Mouse (Mus musculus): ENCODE measurements around the gene Sema5a. TPM values are rescaled to one million over a fixed set of nuclear protein-coding genes. Genes with fewer than 3 reads are reported as not detected.

The Sema5a gene
- total RNA-seq, 2 experiments from 2014 or later: 21.2 to 26.5 TPM

GRCm38 (mm10) chr15:32347315-32347714 lies 102.7 kb downstream of the Sema5a start:
- intact Hi-C loops (cut with DNase I): no loop called here

DNA sequence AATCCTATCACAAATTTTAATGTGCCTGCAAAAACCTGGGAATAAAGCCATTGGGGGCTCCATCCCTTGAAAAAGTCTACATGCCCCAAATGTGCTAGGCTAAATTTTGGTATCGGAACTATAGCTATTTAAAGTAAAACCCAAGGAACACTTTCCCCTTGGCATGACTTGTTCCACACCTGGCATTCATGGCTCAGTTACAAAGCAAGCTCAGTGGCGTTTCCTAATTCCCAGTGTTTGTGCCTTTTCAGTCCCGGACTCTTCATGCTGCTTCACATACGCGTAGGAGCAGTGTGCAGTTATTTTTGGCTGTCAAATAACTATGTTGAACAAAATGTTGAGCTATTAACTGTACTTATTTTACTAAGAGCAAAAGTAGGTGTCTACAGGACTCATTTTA lies 104.7 kb downstream of the Sema5a start:
- no peak for DNase-seq
- intact Hi-C loops (cut with DNase I): no loop called here

More at GRCm38 (mm10) chr15:32347315-32347714, 102.7 kb downstream of the Sema5a start:
- DNase-seq: no peak

GRCm38 (mm10) chr15:32352995-32353394 lies 108.4 kb downstream of the Sema5a start:
- intact Hi-C loops (cut with DNase I): no loop called here
- no peak for DNase-seq

- DNase-seq: no peak
- intact Hi-C loops (cut with DNase I): no loop called here
Observed at GRCm38 (mm10) chr15:32353513-32353912, 108.9 kb downstream of the Sema5a start.

DNA sequence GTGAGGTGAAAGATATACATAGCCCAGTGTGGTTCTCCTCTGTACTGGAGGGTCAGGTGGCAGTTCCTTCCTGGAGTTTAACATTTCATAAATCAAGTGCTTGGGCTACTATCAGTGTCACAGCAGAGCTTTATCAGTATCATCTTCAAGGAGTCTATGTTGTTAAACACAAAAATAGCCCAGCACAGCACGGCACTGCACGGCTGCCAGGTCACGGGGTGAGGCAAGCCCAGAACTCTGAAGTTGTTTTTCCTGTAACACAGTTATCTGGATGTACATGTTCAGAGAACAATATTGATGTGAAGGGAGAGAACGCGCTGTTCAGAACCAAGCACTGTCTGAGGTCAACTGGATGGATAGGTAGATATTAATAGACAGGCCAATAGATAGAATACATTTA lies 112.2 kb downstream of the Sema5a start:
- intact Hi-C loops (cut with DNase I): no loop called here
- no peak for DNase-seq

GRCm38 (mm10) chr15:32367841-32368240 lies 123.2 kb downstream of the Sema5a start:
- no peak for DNase-seq
- intact Hi-C loops (cut with DNase I): no loop called here

- intact Hi-C loops (cut with DNase I): no loop called here
- no peak for DNase-seq
Observed at GRCm38 (mm10) chr15:32370914-32371313, 126.3 kb downstream of the Sema5a start.

GRCm38 (mm10) chr15:32371385-32371784 lies 126.8 kb downstream of the Sema5a start:
- intact Hi-C loops (cut with DNase I): no loop called here
- DNase-seq: no peak

GRCm38 (mm10) chr15:32376326-32376725 lies 131.7 kb downstream of the Sema5a start:
- intact Hi-C loops (cut with DNase I): no loop called here

GRCm38 (mm10) chr15:32377781-32378180 lies 133.2 kb downstream of the Sema5a start:
- no peak for DNase-seq
- intact Hi-C loops (cut with DNase I): no loop called here

More at GRCm38 (mm10) chr15:32376326-32376725, 131.7 kb downstream of the Sema5a start:
- no peak for DNase-seq

- no peak for DNase-seq
- intact Hi-C loops (cut with DNase I): no loop called here
Observed at GRCm38 (mm10) chr15:32380311-32380710, 135.7 kb downstream of the Sema5a start.

DNA sequence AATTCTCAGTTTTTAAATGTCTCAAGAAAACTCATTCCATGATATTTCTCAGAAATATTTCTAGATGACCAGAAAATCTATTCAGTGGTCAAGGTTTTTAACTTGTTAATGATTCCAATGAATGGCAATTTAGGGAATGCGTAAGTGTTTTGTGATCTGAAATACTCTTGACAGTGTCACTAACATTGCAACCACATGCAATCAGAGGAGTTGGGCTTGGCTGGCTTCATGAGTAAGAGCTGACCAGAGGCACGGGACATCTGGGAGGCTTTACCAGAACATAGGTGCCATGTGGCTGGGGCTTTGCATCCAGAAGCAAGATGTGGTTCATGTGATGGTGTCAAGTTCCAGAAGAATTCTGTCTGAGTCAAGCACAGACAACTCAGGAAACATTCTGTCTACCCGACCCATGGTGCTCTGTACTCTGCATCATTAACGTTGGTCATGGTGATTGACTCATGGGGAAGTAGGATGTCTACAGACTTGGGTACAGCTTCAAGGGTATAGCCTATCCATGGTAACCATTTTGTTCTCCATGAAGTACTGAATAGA lies 138.4 kb downstream of the Sema5a start:
- intact Hi-C loops (cut with DNase I): no loop called here
- no peak for DNase-seq

DNA sequence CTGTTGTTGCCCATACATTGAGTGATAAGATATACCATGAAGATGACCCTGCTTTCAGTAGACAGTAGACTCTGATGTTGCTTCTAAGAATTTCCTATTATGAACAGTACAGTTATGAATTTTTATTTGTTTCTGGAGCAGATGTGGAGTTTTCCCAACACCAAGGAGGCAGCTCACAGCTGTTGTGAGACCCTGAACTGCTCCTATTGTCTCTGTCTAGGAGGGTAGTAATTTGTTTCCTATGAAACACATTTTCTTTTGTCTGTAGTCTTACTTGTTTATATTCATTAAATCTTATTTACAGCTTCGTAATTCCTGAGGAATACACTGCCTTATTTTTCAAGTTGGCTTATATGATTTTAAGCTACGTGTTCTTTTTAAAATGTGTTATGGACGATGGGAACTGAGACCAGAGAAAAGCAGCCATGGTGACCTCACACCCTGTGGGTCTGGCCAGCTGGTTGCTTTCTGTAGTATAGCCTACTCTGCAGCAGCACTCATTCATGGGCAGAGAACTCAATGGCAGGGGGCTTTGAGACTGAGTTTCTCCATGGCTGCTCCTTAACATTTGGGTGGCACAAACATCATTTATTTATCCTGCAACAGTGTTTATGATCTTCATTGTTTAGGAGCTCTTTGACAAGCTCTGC lies 151.8 kb downstream of the Sema5a start:
- DNase-seq: no peak
- intact Hi-C loops (cut with DNase I): no loop called here

DNA sequence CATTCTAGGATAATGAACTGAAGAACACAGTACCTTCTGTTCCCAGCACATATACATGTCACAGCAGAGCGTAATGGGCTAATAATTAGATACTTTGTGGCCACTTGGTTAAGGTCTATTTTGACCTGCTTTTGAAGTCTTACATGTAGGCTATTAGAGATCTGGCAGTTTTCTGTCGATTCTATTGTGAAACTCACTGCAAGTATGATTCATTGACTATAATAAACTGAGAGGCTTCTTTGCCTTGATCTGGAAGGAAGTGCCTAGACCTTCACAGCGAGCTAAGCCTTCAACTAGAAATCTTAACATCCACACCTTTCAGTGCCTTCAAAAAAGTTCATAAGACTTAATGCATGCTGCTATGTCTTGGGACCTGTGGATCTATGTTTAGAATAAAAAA lies 152.5 kb downstream of the Sema5a start:
- no peak for DNase-seq
- intact Hi-C loops (cut with DNase I): no loop called here

- DNase-seq: no peak
Observed at GRCm38 (mm10) chr15:32398721-32399120, 154.1 kb downstream of the Sema5a start.

GRCm38 (mm10) chr15:32401909-32402527 lies 157.4 kb downstream of the Sema5a start:
- no peak for DNase-seq
- intact Hi-C loops (cut with DNase I): no loop called here

More at GRCm38 (mm10) chr15:32398721-32399120, 154.1 kb downstream of the Sema5a start:
- intact Hi-C loops (cut with DNase I): no loop called here

DNA sequence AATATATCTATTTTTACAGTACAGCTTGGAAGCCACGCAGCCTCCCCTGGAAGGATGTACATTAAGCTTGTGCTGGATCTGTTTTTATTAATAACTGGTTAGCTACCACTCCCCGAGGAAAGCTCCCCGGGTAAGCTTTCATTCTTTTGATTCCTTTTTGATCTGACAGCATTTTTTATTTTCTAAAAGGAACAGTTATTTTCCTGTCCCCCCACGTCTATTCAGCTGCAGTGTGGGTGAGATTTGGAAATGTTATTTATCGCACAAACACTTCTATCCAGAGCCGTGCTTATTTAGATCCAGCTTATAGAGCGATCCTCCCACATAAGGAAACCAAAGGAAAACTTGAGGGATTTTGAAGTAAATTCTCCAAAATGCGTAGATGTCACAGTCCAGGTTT lies 158.7 kb downstream of the Sema5a start:
- no peak for DNase-seq
- intact Hi-C loops (cut with DNase I): no loop called here

DNA sequence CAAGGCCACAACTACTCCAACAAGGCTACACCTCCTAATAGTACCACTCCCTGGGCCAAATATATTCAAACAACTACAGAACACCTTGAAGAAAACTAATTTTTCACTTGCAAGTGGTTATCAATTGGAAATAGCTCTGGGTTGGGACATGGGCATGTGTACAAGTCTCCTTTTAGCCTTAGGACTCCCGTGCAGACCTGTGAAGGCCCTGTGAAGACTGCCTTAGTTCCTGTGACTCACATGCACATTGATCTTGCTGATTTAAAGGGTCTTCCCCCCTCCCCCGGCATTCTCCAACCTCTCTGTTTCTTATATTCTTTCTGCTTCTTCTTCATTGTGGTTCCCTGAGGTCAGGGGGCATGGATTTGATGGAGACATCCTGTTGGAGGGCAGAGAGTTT lies 161.8 kb downstream of the Sema5a start:
- DNase-seq: no peak
- intact Hi-C loops (cut with DNase I): no loop called here

DNA sequence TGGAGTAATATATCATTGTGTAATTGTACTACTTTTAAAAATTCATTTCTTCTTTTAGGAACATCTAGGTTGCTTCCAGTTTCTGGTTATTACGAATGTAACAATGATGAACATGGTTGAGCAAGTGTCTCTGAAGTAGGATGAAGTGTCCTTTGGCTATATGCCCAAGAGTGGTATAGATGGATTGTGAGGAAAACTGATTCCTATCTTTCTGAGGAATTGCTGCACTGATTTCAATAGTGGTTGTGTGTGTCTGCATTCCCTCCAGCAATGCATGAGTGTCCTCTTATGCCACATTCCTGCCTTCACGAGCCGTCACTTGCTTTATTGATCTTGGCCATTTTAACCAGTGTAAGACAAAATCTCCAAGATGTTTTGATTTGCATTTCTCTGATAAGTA lies 163.2 kb downstream of the Sema5a start:
- DNase-seq: no peak
- intact Hi-C loops (cut with DNase I): no loop called here

DNA sequence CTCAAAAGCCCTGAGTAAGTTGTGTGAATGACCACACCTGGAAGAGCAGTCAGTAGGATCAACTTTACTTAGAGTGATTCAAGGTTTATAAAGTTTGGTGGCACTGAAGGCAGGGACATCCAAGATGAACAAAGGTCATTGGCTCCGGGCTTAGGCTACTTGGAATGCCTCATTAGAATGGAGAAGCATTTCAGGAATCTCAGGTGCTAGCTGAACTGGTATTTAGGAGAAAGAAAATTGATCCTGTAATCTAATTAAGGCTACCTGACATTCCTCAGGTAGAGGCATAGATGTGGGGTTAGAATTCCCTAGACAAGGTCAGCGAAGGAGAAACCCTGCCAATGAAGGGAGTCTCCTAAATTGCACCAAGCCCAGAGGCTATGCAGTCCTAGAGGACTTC lies 171.7 kb downstream of the Sema5a start:
- DNase-seq: no peak
- intact Hi-C loops (cut with DNase I): no loop called here

DNA sequence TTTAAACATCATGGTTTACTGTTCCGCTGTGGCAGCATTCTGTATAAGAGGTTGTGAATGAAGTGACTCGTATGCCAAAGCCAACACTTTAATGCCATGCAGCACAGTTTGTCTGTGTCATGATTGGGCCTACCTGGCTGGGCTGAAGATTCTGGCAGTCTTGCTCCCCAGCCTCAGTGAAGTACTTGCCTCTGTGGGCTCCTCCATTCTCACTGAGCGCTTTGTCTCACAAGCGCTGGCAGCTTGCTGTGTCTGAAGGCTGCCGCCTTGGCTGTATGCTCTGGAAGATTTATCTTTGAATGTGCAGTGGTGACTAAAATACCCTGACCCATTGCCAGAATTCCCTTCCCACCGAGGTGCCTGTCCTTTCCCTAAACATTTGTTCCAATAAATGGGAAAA lies 178.0 kb downstream of the Sema5a start:
- peak; percentile 12 for DNase-seq
- intact Hi-C loops (cut with DNase I): no loop called here

DNA sequence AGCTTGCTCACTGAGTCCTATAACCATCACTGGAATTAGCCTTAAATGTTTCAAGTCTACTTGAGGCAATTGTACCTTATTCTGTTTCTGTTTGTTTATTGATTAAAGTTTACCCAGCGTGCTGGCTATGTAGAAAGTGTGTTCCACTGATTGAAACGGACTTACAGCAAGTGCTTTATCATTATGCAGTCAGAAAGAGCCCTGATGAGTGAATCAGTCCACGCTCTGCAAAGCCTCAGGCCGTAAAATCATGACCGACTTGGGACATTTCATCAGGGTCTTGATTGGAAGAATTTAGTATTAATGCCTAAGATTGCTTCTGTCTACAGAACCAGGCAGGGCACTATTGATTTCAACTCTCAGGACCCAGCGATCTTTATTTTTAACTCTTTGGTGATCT lies 178.5 kb downstream of the Sema5a start:
- no peak for DNase-seq
- intact Hi-C loops (cut with DNase I): no loop called here
